Mouse (Mus musculus) intestine, embryonic 15.5 days (tissue): ENCODE measurements around the gene Zscan5b. TPM values are rescaled to one million over a fixed set of nuclear protein-coding genes. Genes with fewer than 3 reads are reported as not detected.
"Not testable (repeated sequence)": the region's sequence is repeated elsewhere in the genome, so short reads cannot be mapped to it uniquely, and the experiment has no call there.

Source experiments
- ATAC-seq: fragments of 200-750 bp; cut with Nextera tagmentation; 2 replicates; pipeline ENCODE4 v1.8.0; 2017; ENCODE audit warnings: moderate TSS enrichment, moderate library complexity
- H3K27ac ChIP-seq: fragments of 300-500 bp; sonication (generic); 2 replicates; pipeline ENCODE4 v1.5.1; 2015; ENCODE audit warnings: mild to moderate bottlenecking, inconsistent platforms
- H3K27me3 ChIP-seq: fragments of 300-500 bp; sonication (generic); replicated peaks from 2 replicates; pipeline ENCODE4 v1.6.1; 2015; ENCODE audit warnings: inconsistent platforms
- H3K36me3 ChIP-seq: fragments of 300-500 bp; sonication (generic); 2 replicates; pipeline ENCODE4 v1.6.1; 2015; ENCODE audit warnings: inconsistent platforms
- H3K4me1 ChIP-seq: fragments of 300-500 bp; sonication (generic); replicated peaks from 2 replicates; pipeline ENCODE4 v1.6.1; 2015; ENCODE audit warnings: inconsistent platforms
- H3K4me2 ChIP-seq: fragments of 300-500 bp; sonication (generic); replicated peaks from 2 replicates; pipeline ENCODE4 v1.6.1; 2015; ENCODE audit warnings: mild to moderate bottlenecking, inconsistent platforms
- H3K4me3 ChIP-seq: fragments of 300-500 bp; sonication (generic); replicated peaks from 2 replicates; pipeline ENCODE4 v1.5.1; 2015; ENCODE audit warnings: inconsistent platforms
- H3K9ac ChIP-seq: fragments of 300-500 bp; sonication (generic); 2 replicates; pipeline ENCODE4 v1.6.1; 2015; ENCODE audit warnings: inconsistent platforms
- H3K9me3 ChIP-seq: fragments of 300-500 bp; sonication (generic); 2 replicates; pipeline ENCODE4 v1.6.1; 2016; ENCODE audit warnings: inconsistent platforms
- WGBS: fragments of 180-500 bp; shearing (Covaris S2); methylation state at CpG from one replicate; pipeline ENCODE4 v1.1.7; 2015; 5-methylcytosine and 5-hydroxymethylcytosine counted together
- polyA plus RNA-seq: library from polyadenylated mRNA; unstranded; fragments of >200 nt; fragmentation: Nextera tagmentation; extraction: Ambion mirVana; gene quantifications from 2 replicates; pipeline ENCODE4 v1.2.1, GENCODE M21; 2015

The Zscan5b gene
- polyA plus RNA-seq, 1 experiment from 2014 or later: not detected

- Histone ChIP-seq H3K4me1 (no peaks in the 10 kb centered on the region), H3K4me2 (no peak overlapping the region), H3K4me3 (no peak overlapping the region), H3K27ac (no peak overlapping the region), H3K9ac (no peak overlapping the region), H3K27me3 (no peaks in the 10 kb centered on the region), H3K36me3 (no peaks in the 10 kb centered on the region), H3K9me3 (no peaks in the 10 kb centered on the region)
- ATAC-seq: no peak
- WGBS: 81% methylated on average over 4 of the region's 4 CpGs
Observed at GRCm38 (mm10) chr7:6257386-6257785, 35.3 kb downstream of the Zscan5b start.

- Histone ChIP-seq H3K27ac (no peak overlapping the region), H3K27me3 (no peaks in the 10 kb centered on the region), H3K4me3 (no peak overlapping the region), H3K4me1 (no peaks in the 10 kb centered on the region), H3K4me2 (no peak overlapping the region), H3K9ac (no peak overlapping the region), H3K9me3 (no peaks in the 10 kb centered on the region), H3K36me3 (no peaks in the 10 kb centered on the region)
- ATAC-seq: no peak
- 41% methylated on average over 16 of the region's 16 CpGs for WGBS
Observed at GRCm38 (mm10) chr7:6258232-6259220, 36.4 kb downstream of the Zscan5b start.

GRCm38 (mm10) chr7:6260004-6260403 is 37.9 kb downstream of the Zscan5b start:
- H3K36me3 ChIP-seq, H3K9me3 ChIP-seq, H3K4me1 ChIP-seq, H3K27ac ChIP-seq, H3K4me3 ChIP-seq, ATAC-seq, H3K27me3 ChIP-seq, H3K4me2 ChIP-seq, H3K9ac ChIP-seq: not testable (repeated sequence)
- WGBS: 61% methylated on average over 2 of the region's 2 CpGs

- no peak for ATAC-seq
- WGBS: 77% methylated on average over 3 of the region's 3 CpGs
- no peak overlapping the region for H3K4me2 ChIP-seq
Observed at GRCm38 (mm10) chr7:6262120-6262519, 40.0 kb downstream of the Zscan5b start.

GRCm38 (mm10) chr7:6262984-6263383 is 40.9 kb downstream of the Zscan5b start:
- no peak overlapping the region for H3K9ac ChIP-seq
- H3K9me3 ChIP-seq: no peaks in the 10 kb centered on the region
- H3K4me3 ChIP-seq: no peak overlapping the region
- ATAC-seq: no peak
- H3K4me2 ChIP-seq: no peak overlapping the region
- WGBS: 78% methylated on average over 4 of the region's 4 CpGs
- no peaks in the 10 kb centered on the region for H3K27me3 ChIP-seq
- no peaks in the 10 kb centered on the region for H3K4me1 ChIP-seq
- no peaks in the 10 kb centered on the region for H3K36me3 ChIP-seq
- H3K27ac ChIP-seq: no peak overlapping the region

More at GRCm38 (mm10) chr7:6262120-6262519, 40.0 kb downstream of the Zscan5b start:
- no peak overlapping the region for H3K27ac ChIP-seq
- no peaks in the 10 kb centered on the region for H3K27me3 ChIP-seq
- H3K4me1 ChIP-seq: no peaks in the 10 kb centered on the region
- no peak overlapping the region for H3K4me3 ChIP-seq
- H3K9ac ChIP-seq: no peak overlapping the region
- no peaks in the 10 kb centered on the region for H3K36me3 ChIP-seq
- H3K9me3 ChIP-seq: no peaks in the 10 kb centered on the region

- H3K27me3 ChIP-seq: no peaks in the 10 kb centered on the region
- ATAC-seq: no peak
- WGBS: 63% methylated on average over 8 of the region's 8 CpGs
- H3K9me3 ChIP-seq: no peaks in the 10 kb centered on the region
- no peak overlapping the region for H3K4me3 ChIP-seq
- H3K4me1 ChIP-seq: no peaks in the 10 kb centered on the region
- no peak overlapping the region for H3K4me2 ChIP-seq
- no peaks in the 10 kb centered on the region for H3K36me3 ChIP-seq
- H3K27ac ChIP-seq: no peak overlapping the region
- no peak overlapping the region for H3K9ac ChIP-seq
Observed at GRCm38 (mm10) chr7:6265695-6266094, 43.6 kb downstream of the Zscan5b start.

GRCm38 (mm10) chr7:6277906-6278305 is 55.8 kb downstream of the Zscan5b start:
- no peaks in the 10 kb centered on the region for H3K36me3 ChIP-seq
- no peaks in the 10 kb centered on the region for H3K27me3 ChIP-seq
- no peak overlapping the region for H3K9ac ChIP-seq
- WGBS: 11% methylated on average over 3 of the region's 3 CpGs
- H3K4me3 ChIP-seq: no peak overlapping the region
- H3K27ac ChIP-seq: no peak overlapping the region
- no peak overlapping the region for H3K4me2 ChIP-seq
- H3K4me1 ChIP-seq: no peaks in the 10 kb centered on the region
- no peaks in the 10 kb centered on the region for H3K9me3 ChIP-seq
- peak; percentile 21; the same call in 1 of the 2 replicates for ATAC-seq

- WGBS: 0% methylated on average over 1 of the region's 1 CpGs
- ATAC-seq: peak; percentile 0; the same call in 1 of the 2 replicates
- Histone ChIP-seq H3K4me3 (peak overlapping the region; percentile 52), H3K27ac (0 out of 2 replicates have a peak overlapping the region, but pooled peaks have one; percentile 61), H3K36me3 (no peaks in the 10 kb centered on the region), H3K4me1 (peaks cover 10% of the 10 kb centered on the region), H3K27me3 (no peaks in the 10 kb centered on the region), H3K9me3 (no peaks in the 10 kb centered on the region), H3K9ac (no peak overlapping the region), H3K4me2 (peak overlapping the region; percentile 60)
Observed at GRCm38 (mm10) chr7:6282749-6283148, 60.7 kb downstream of the Zscan5b start.

- WGBS: 2% methylated on average over 23 of the region's 23 CpGs
Observed at GRCm38 (mm10) chr7:6283451-6284075, 61.5 kb downstream of the Zscan5b start.

GRCm38 (mm10) chr7:6284442-6285012 is 62.4 kb downstream of the Zscan5b start:
- Histone ChIP-seq H3K4me1 (peaks cover 12% of the 10 kb centered on the region), H3K4me2 (no peak overlapping the region), H3K9me3 (no peaks in the 10 kb centered on the region), H3K36me3 (no peaks in the 10 kb centered on the region), H3K27me3 (no peaks in the 10 kb centered on the region), H3K9ac (no peak overlapping the region), H3K4me3 (no peak overlapping the region), H3K27ac (no peak overlapping the region)
- no peak for ATAC-seq
- 88% methylated on average over 4 of the region's 4 CpGs for WGBS

More at GRCm38 (mm10) chr7:6283451-6284075, 61.5 kb downstream of the Zscan5b start:
- peak; percentile 72 for ATAC-seq
- peaks cover 12% of the 10 kb centered on the region for H3K4me1 ChIP-seq
- peak overlapping the region; percentile 61 for H3K27ac ChIP-seq
- peak overlapping the region; percentile 56 for H3K9ac ChIP-seq
- H3K27me3 ChIP-seq: no peaks in the 10 kb centered on the region
- no peaks in the 10 kb centered on the region for H3K36me3 ChIP-seq
- peak overlapping the region; percentile 60 for H3K4me2 ChIP-seq
- H3K9me3 ChIP-seq: no peaks in the 10 kb centered on the region
- H3K4me3 ChIP-seq: peak overlapping the region; percentile 52

- Histone ChIP-seq H3K4me1 (peaks cover 12% of the 10 kb centered on the region), H3K4me3 (no peak overlapping the region), H3K4me2 (peak overlapping the region; percentile 61; the same call in 1 of the 2 replicates), H3K36me3 (no peaks in the 10 kb centered on the region), H3K9ac (no peak overlapping the region), H3K27ac (no peak overlapping the region; the same call in 1 of the 2 replicates), H3K9me3 (no peaks in the 10 kb centered on the region), H3K27me3 (no peaks in the 10 kb centered on the region)
- 88% methylated on average over 6 of the region's 6 CpGs for WGBS
- ATAC-seq: no peak
Observed at GRCm38 (mm10) chr7:6285366-6285765, 63.3 kb downstream of the Zscan5b start.
